Mouse (Mus musculus) liver, embryonic 16.5 days (tissue): ENCODE measurements around the gene Hivep2. TPM values are rescaled to one million over a fixed set of nuclear protein-coding genes. Genes with fewer than 3 reads are reported as not detected.

ENCODE experiments used
- ATAC-seq: fragments of 200-750 bp; cut with Nextera tagmentation; 2 replicates; pipeline ENCODE4 v1.8.0; 2017; ENCODE audit warnings: low read depth, mild to moderate bottlenecking, moderate number of reproducible peaks, moderate library complexity
- H3K27ac ChIP-seq: fragments of 300-500 bp; sonication (generic); 2 replicates; pipeline ENCODE4 v1.5.1; 2014; ENCODE audit warnings: mild to moderate bottlenecking, low read length
- H3K27me3 ChIP-seq: fragments of 300-500 bp; sonication (generic); 2 replicates; pipeline ENCODE4 v1.6.1; 2014; ENCODE audit warnings: low read depth, low read length, mixed read lengths; ENCODE audit not compliant: control insufficient read depth, insufficient read depth
- H3K36me3 ChIP-seq: fragments of 300-500 bp; sonication (generic); 2 replicates; pipeline ENCODE4 v1.6.1; 2014; ENCODE audit warnings: mild to moderate bottlenecking; ENCODE audit not compliant: control insufficient read depth, insufficient read depth
- H3K4me1 ChIP-seq: fragments of 300-500 bp; sonication (generic); 2 replicates; pipeline ENCODE4 v1.6.1; 2014; ENCODE audit warnings: low read depth, low read length, mixed read lengths; ENCODE audit not compliant: control insufficient read depth
- H3K4me2 ChIP-seq: fragments of 300-500 bp; sonication (generic); 2 replicates; pipeline ENCODE4 v1.6.1; 2014; ENCODE audit warnings: low read depth, low read length, mixed read lengths
- H3K4me3 ChIP-seq: fragments of 300-500 bp; sonication (generic); 2 replicates; pipeline ENCODE4 v1.5.1; 2014; ENCODE audit warnings: low read depth, mild to moderate bottlenecking, low read length
- H3K9ac ChIP-seq: fragments of 300-500 bp; sonication (generic); 2 replicates; pipeline ENCODE4 v1.6.1; 2014; ENCODE audit warnings: low read depth, low read length
- H3K9me3 ChIP-seq: fragments of 300-500 bp; sonication (generic); replicated peaks from 2 replicates; pipeline ENCODE4 v1.6.1; 2016; ENCODE audit warnings: low read length; ENCODE audit not compliant: control insufficient read depth
- WGBS: fragments of 180-500 bp; shearing (Covaris S2); extraction: QIAGEN DNeasy Blood & Tissue Kit; methylation state at CpG from one replicate; pipeline ENCODE4 v1.1.7; 2014; ENCODE audit not compliant: insufficient replicate concordance; 5-methylcytosine and 5-hydroxymethylcytosine counted together
- polyA plus RNA-seq: library from polyadenylated mRNA; unstranded; fragments of >200 nt; fragmentation: Nextera tagmentation; extraction: Ambion mirVana; gene quantifications from 2 replicates; pipeline ENCODE4 v1.2.1, GENCODE M21; 2015

The Hivep2 gene
- polyA plus RNA-seq, 1 experiment from 2014 or later = 0.55 TPM

DNA sequence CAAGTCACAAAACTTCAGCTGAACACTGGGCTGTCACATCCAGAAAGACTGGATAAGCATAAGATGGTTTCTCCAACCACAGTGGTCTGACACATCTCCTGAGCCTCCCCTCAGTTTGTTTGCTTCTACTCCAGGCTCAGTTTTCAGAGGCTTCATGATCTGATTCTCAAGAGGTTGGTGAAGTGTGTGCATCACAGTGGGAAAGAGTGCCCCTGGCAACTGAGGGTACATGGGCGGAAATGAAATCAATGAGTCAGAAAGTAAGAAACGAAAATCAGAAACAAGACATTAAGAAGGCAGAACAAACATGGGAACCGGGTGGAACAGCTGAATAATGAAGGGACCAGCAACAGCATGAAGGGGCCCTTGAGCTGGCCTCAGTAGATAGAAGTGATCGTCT lies 31.5 kb downstream of the Hivep2 start:
- ATAC-seq = no peak
- Histone ChIP-seq H3K4me2 (no peak overlapping the region), H3K27ac (no peak overlapping the region), H3K4me1 (no peaks in the 10 kb centered on the region), H3K36me3 (no peaks in the 10 kb centered on the region), H3K4me3 (no peak overlapping the region), H3K27me3 (no peaks in the 10 kb centered on the region), H3K9me3 (no peaks in the 10 kb centered on the region), H3K9ac (no peak overlapping the region)
- WGBS = 55% methylated on average over 4 of the region's 4 CpGs

GRCm38 (mm10) chr10:14004769-14005517 lies 39.1 kb downstream of the Hivep2 start:
- Histone ChIP-seq H3K27me3 (no peaks in the 10 kb centered on the region), H3K9me3 (no peaks in the 10 kb centered on the region), H3K36me3 (no peaks in the 10 kb centered on the region), H3K27ac (no peak overlapping the region), H3K4me3 (no peak overlapping the region), H3K4me2 (no peak overlapping the region), H3K9ac (no peak overlapping the region), H3K4me1 (no peaks in the 10 kb centered on the region)
- WGBS = 53% methylated on average over 4 of the region's 4 CpGs
- no peak for ATAC-seq

- H3K4me3 ChIP-seq = no peak overlapping the region
- no peak overlapping the region for H3K9ac ChIP-seq
- no peaks in the 10 kb centered on the region for H3K27me3 ChIP-seq
- ATAC-seq = no peak
- H3K9me3 ChIP-seq = no peaks in the 10 kb centered on the region
- no peaks in the 10 kb centered on the region for H3K36me3 ChIP-seq
- H3K27ac ChIP-seq = no peak overlapping the region
- H3K4me1 ChIP-seq = no peaks in the 10 kb centered on the region
- 70% methylated on average over 2 of the region's 2 CpGs for WGBS
- H3K4me2 ChIP-seq = no peak overlapping the region
Measured at GRCm38 (mm10) chr10:14009721-14010120, 43.8 kb downstream of the Hivep2 start.

- Histone ChIP-seq H3K27me3 (no peaks in the 10 kb centered on the region), H3K4me2 (no peak overlapping the region), H3K4me1 (peaks cover 2% of the 10 kb centered on the region; the same call in 1 of the 2 replicates), H3K36me3 (no peaks in the 10 kb centered on the region), H3K4me3 (no peak overlapping the region), H3K9ac (no peak overlapping the region), H3K9me3 (no peaks in the 10 kb centered on the region), H3K27ac (no peak overlapping the region)
- 53% methylated on average over 13 of the region's 13 CpGs for WGBS
- ATAC-seq = no peak
Measured at GRCm38 (mm10) chr10:14016287-14016970, 50.6 kb downstream of the Hivep2 start.

DNA sequence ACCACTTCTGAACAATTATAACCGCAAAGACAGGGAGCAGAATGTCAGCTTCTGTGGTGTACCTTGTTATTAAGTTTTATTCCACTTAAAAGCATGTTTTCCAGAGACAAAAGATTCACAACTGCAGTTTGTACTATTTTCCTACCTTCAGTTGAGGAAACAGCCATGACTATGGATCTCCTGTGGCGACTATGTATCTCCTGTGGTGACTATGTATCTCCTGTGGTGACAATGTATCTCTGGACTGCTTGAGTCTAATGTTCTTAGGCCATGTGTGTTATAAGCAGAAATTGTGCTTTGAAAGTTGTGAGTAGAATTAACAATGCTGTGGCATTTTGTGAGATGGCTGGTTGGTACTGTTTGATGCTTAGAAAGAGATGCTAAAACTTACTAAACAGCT lies 51.5 kb downstream of the Hivep2 start:
- Histone ChIP-seq H3K9ac (no peak overlapping the region), H3K4me2 (no peak overlapping the region), H3K9me3 (no peaks in the 10 kb centered on the region), H3K36me3 (no peaks in the 10 kb centered on the region), H3K27me3 (no peaks in the 10 kb centered on the region), H3K4me3 (no peak overlapping the region), H3K27ac (no peak overlapping the region), H3K4me1 (peaks cover 2% of the 10 kb centered on the region; the same call in 1 of the 2 replicates)
- 58% methylated on average over 2 of the region's 2 CpGs for WGBS
- no peak for ATAC-seq

GRCm38 (mm10) chr10:14017822-14018364 lies 52.0 kb downstream of the Hivep2 start:
- 11% methylated on average over 12 of the region's 12 CpGs for WGBS
- no peak overlapping the region for H3K4me3 ChIP-seq
- H3K4me1 ChIP-seq = peaks cover 2% of the 10 kb centered on the region; the same call in 1 of the 2 replicates
- no peaks in the 10 kb centered on the region for H3K36me3 ChIP-seq
- no peaks in the 10 kb centered on the region for H3K9me3 ChIP-seq
- H3K27me3 ChIP-seq = no peaks in the 10 kb centered on the region
- no peak overlapping the region for H3K9ac ChIP-seq
- no peak for ATAC-seq
- no peak overlapping the region; the same call in 1 of the 2 replicates for H3K4me2 ChIP-seq
- no peak overlapping the region for H3K27ac ChIP-seq

GRCm38 (mm10) chr10:14018672-14019071 lies 52.8 kb downstream of the Hivep2 start:
- H3K4me2 ChIP-seq = no peak overlapping the region
- no peaks in the 10 kb centered on the region for H3K36me3 ChIP-seq
- H3K27ac ChIP-seq = no peak overlapping the region
- H3K27me3 ChIP-seq = no peaks in the 10 kb centered on the region
- no peaks in the 10 kb centered on the region for H3K9me3 ChIP-seq
- WGBS = 16% methylated on average over 7 of the region's 7 CpGs
- ATAC-seq = no peak
- no peak overlapping the region for H3K9ac ChIP-seq
- H3K4me1 ChIP-seq = peaks cover 2% of the 10 kb centered on the region; the same call in 1 of the 2 replicates
- H3K4me3 ChIP-seq = no peak overlapping the region

DNA sequence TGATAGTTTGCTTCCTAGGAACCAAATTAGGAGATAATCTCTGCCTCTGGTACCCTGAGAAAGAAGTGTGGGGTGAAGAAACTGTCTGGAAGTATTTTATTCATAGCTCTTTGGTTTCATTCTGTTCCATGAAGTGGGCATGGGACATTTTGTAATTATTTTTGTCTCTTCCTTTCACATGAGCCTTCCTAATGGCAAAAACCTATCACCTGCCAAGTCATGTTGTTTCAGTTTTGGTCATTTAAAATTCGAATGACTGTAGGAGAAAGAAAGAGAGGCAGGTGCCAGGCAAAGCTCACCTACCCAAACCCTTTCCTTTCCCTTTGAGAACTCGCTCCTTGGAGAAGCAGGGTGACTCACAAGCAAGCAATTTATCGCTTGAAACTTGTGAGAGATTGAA lies 53.3 kb downstream of the Hivep2 start:
- no peak overlapping the region for H3K9ac ChIP-seq
- H3K4me1 ChIP-seq = peaks cover 2% of the 10 kb centered on the region; the same call in 1 of the 2 replicates
- no peaks in the 10 kb centered on the region for H3K9me3 ChIP-seq
- 45% methylated on average over 3 of the region's 3 CpGs for WGBS
- H3K4me2 ChIP-seq = no peak overlapping the region
- no peak overlapping the region for H3K27ac ChIP-seq
- H3K36me3 ChIP-seq = no peaks in the 10 kb centered on the region
- H3K27me3 ChIP-seq = no peaks in the 10 kb centered on the region
- no peak for ATAC-seq
- no peak overlapping the region for H3K4me3 ChIP-seq

DNA sequence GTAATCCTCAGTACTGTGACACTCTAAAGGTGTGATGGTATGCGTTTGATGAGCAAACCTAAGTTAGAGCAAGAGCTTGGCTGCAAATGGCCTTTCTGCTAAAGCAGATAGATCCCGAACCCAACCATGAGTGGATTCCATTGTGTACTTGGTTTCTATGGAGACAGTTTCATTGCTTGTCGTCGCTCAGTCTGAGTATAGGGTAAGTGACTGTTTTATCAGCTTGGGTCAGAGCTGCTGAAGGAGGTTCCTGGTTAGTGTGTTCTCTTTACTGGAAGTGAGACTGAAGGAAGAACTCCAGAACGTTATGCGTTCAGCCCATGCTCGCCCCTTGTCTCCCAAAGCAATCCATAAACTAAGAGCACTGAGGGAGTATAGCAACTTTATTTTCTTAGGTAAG lies 54.4 kb downstream of the Hivep2 start:
- 38% methylated on average over 7 of the region's 7 CpGs for WGBS
- ATAC-seq = no peak
- no peak overlapping the region for H3K27ac ChIP-seq
- no peaks in the 10 kb centered on the region for H3K27me3 ChIP-seq
- no peak overlapping the region for H3K4me2 ChIP-seq
- H3K4me3 ChIP-seq = no peak overlapping the region
- no peaks in the 10 kb centered on the region for H3K9me3 ChIP-seq
- H3K4me1 ChIP-seq = peaks cover 2% of the 10 kb centered on the region; the same call in 1 of the 2 replicates
- H3K36me3 ChIP-seq = no peaks in the 10 kb centered on the region
- no peak overlapping the region for H3K9ac ChIP-seq
